Mouse (Mus musculus) spleen, postnatal 10 days (tissue): Measurements from ENCODE around the gene Olfr740.

ENCODE experiments used
- DNase-seq, 2 experiments: peaks; one replicate each; pipeline ENCODE4 v3.0.0; 2021 to 2022; ENCODE audit warnings: low spot score in 2 of 2

Olfr740 gene

DNA sequence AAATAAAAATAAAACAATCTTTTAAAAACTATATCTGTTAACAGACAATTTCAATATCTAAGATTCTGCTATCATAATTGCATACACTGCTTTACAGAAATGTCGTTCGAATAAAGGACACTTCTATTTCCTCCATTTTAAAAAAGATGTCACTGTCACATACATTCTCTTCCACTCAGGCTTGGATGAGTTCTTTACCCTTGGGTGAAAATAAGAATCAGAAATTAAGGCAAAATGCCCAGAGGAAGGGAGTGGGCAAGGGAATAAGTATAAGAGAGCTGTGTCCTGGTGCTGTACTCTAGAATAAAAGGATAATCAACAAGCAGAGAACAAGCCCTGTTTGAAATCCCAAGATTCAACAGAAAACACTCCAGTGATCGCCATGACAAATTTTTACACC lies at the start of gene Olfr740:
Gene Olfr740, plus strand, starts transcription at position 301 of the 400 bp plus-strand sequence.
- DNase-seq, result no peak

- DNase-seq, result no peak
Observed at GRCm38 (mm10) chr14:50407268-50407667, 38.1 kb upstream of the Olfr740 start, which contains the start of gene Olfr738. Gene Olfr738, plus strand, starts transcription at chr14:50407568.

GRCm38 (mm10) chr14:50418326-50418725 lies 27.0 kb upstream of the Olfr740 start, which contains the start of gene Olfr739:
Gene Olfr739, plus strand, starts transcription at chr14:50418626.
- no peak for DNase-seq

DNA sequence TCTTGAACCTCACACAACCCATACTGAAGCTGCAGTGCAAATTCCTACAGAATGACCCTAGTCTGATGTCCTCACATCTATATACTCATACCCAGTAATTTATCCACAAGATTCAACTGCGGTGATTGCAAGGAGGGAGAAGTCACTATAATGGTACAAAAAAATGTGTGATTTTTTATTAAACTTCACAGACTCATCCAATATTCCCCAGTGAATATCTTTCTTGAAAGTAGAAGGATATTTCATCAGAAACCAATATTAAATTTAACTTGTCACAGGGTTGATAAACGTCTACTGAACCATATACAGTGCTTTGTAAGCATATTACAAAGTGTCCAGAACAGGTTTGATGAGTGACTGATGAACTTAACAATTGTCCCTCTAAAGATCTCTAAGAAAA lies 27.1 kb downstream of the Olfr740 start, which contains the start of gene Olfr741:
Gene Olfr741, plus strand, starts transcription at position 301 of the 400 bp plus-strand sequence.
- DNase-seq, result no peak

- no peak for DNase-seq
Observed at GRCm38 (mm10) chr14:50478406-50478805, 33.1 kb downstream of the Olfr740 start.

DNA sequence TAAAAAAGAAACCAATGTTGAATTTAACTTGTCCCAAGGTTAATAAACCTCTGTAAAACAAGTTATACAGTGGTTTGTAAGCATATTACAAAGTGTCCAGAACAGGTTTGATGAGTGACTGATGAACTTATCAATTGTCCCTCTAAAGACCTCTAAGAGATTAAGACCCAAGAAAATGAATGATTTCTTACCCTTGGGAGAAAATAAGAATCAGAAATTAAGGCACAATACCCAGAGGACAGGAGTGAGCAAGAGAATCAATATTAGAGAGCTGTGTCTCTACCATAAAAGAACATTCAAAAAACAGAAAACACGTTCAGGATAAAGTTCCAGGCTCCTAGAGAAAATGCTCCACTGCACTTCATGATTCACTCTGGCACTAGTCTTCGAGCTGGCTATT lies 58.0 kb downstream of the Olfr740 start, which contains the start of gene Olfr742:
Gene Olfr742, plus strand, starts transcription at position 301 of the 400 bp plus-strand sequence.
- no peak for DNase-seq
